Mouse (Mus musculus) cerebral cortex, adult 2 months (tissue): ENCODE measurements around the gene Calml3.

Experiments used
- WGBS: fragments of 180-500 bp; shearing (Covaris S2); methylation state at CpG from one replicate; pipeline ENCODE4 v1.1.7; 2018; 5-methylcytosine and 5-hydroxymethylcytosine counted together

Gene Calml3

GRCm38 (mm10) chr13:3804186-3804585 lies at the start of gene Calml3:
TSS of gene Calml3 (minus strand) at chr13:3804316.
- WGBS: 89% methylated on average over 13 of the region's 13 CpGs

- 100% methylated on average over 1 of the region's 1 CpGs for WGBS
Observed at GRCm38 (mm10) chr13:3850330-3850729, 46.2 kb upstream of the Calml3 start.

GRCm38 (mm10) chr13:3837312-3837807 lies 33.2 kb upstream of the Calml3 start, which contains the start of gene Calm4:
TSS of gene Calm4 (plus strand) at chr13:3837757.

GRCm38 (mm10) chr13:3832450-3832849 lies 28.3 kb upstream of the Calml3 start:
- 63% methylated on average over 2 of the region's 2 CpGs for WGBS

GRCm38 (mm10) chr13:3831994-3832393 lies 27.9 kb upstream of the Calml3 start:
- WGBS: 65% methylated on average over 1 of the region's 1 CpGs

- 86% methylated on average over 5 of the region's 5 CpGs for WGBS
Observed at GRCm38 (mm10) chr13:3831546-3831945, 27.4 kb upstream of the Calml3 start.

- WGBS: 73% methylated on average over 4 of the region's 4 CpGs
Observed at GRCm38 (mm10) chr13:3822105-3822504, 18.0 kb upstream of the Calml3 start.

GRCm38 (mm10) chr13:3818740-3819076 lies 14.6 kb upstream of the Calml3 start:
- 88% methylated on average over 2 of the region's 2 CpGs for WGBS

GRCm38 (mm10) chr13:3818012-3818739 lies 14.1 kb upstream of the Calml3 start:
- 80% methylated on average over 5 of the region's 5 CpGs for WGBS

GRCm38 (mm10) chr13:3807131-3807827 lies 3.2 kb upstream of the Calml3 start:
- 64% methylated on average over 7 of the region's 7 CpGs for WGBS

GRCm38 (mm10) chr13:3805638-3806037 lies 1.5 kb upstream of the Calml3 start:
- WGBS: 75% methylated on average over 5 of the region's 5 CpGs

- WGBS: 45% methylated on average over 2 of the region's 2 CpGs
Observed at GRCm38 (mm10) chr13:3805132-3805531, 1.0 kb upstream of the Calml3 start.

- WGBS: 46% methylated on average over 3 of the region's 3 CpGs
Observed at GRCm38 (mm10) chr13:3799386-3799785, 4.7 kb downstream of the Calml3 start.

GRCm38 (mm10) chr13:3796649-3797048 lies 7.5 kb downstream of the Calml3 start:
- 74% methylated on average over 4 of the region's 4 CpGs for WGBS

- WGBS: 93% methylated on average over 2 of the region's 2 CpGs
Observed at GRCm38 (mm10) chr13:3789531-3789930, 14.6 kb downstream of the Calml3 start.

- 98% methylated on average over 2 of the region's 2 CpGs for WGBS
Observed at GRCm38 (mm10) chr13:3788588-3788987, 15.5 kb downstream of the Calml3 start.

GRCm38 (mm10) chr13:3787644-3788043 lies 16.5 kb downstream of the Calml3 start:
- WGBS: 94% methylated on average over 3 of the region's 3 CpGs

GRCm38 (mm10) chr13:3787102-3787501 lies 17.0 kb downstream of the Calml3 start:
- WGBS: 76% methylated on average over 4 of the region's 4 CpGs

- WGBS: 81% methylated on average over 2 of the region's 2 CpGs
Observed at GRCm38 (mm10) chr13:3783621-3784020, 20.5 kb downstream of the Calml3 start.

GRCm38 (mm10) chr13:3782499-3782898 lies 21.6 kb downstream of the Calml3 start:
- WGBS: 46% methylated on average over 2 of the region's 2 CpGs

- 75% methylated on average over 8 of the region's 8 CpGs for WGBS
Observed at GRCm38 (mm10) chr13:3779575-3780226, 24.4 kb downstream of the Calml3 start.

GRCm38 (mm10) chr13:3778591-3779364 lies 25.3 kb downstream of the Calml3 start:
- WGBS: 79% methylated on average over 4 of the region's 4 CpGs
